In the genomic region with DNA sequence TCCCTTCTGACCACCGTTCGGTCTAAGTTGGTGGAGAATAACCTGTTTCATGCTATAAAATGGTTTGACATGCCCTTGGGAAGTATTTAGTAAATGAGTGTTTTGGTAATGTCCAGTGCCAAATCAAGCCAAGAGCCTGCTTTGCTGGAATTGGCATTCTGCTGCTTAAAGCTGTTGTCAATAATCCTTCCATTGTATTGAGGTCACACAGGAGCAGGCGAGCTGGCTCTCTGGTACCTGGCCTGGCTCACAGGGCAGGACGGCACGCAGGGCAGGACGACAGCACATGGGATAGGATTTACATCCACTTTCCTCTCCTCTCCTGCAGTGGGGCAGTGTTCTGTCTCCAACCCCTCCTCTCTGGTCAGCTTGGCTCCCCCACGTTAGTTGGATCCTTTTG, we compare ENCODE assay signal across 15 mouse cellular contexts.
"Had no signal": no experiment of that assay in that cellular context is flagged by ENCODE, and none has a peak within 500 bp of the region (broad histone marks: within the 10 kb centered on the region; RNA-seq: fewer than 3 reads in every experiment).

No protein-coding gene starts in this region.

- DNase-seq: kidney, adult 2 months; left cerebral cortex, postnatal 4 days; liver, embryonic 13.5 days; lung, adult 2 months; lung, postnatal 14 days; lung, postnatal 4 days; retina, postnatal 1 day; thymus, adult 18-20 months; thymus, postnatal 14 days; thymus, postnatal 4 days had no signal

- H3K36me3 ChIP-seq: liver, embryonic 13.5 days; midbrain, embryonic 12.5 days; neural tube, embryonic 13.5 days had no signal

- H3K9me3 ChIP-seq: liver, embryonic 13.5 days; midbrain, embryonic 12.5 days; neural tube, embryonic 13.5 days had no signal

- H3K27ac ChIP-seq: kidney, postnatal 0 days; liver, embryonic 13.5 days; midbrain, embryonic 12.5 days; neural tube, embryonic 13.5 days had no signal

- H3K9ac ChIP-seq: liver, embryonic 13.5 days; midbrain, embryonic 12.5 days; neural tube, embryonic 13.5 days had no signal

- ATAC-seq: intestine, postnatal 0 days had no signal

- H3K4me1 ChIP-seq: liver, embryonic 13.5 days had no signal

- H3K27me3 ChIP-seq: midbrain, embryonic 12.5 days; neural tube, embryonic 13.5 days had no signal

- H3K4me2 ChIP-seq: liver, embryonic 13.5 days; midbrain, embryonic 12.5 days; neural tube, embryonic 13.5 days had no signal

- H3K4me3 ChIP-seq: liver, embryonic 13.5 days; midbrain, embryonic 12.5 days; myocyte; neural tube, embryonic 13.5 days had no signal
